Comparison of ENCODE assay signal across 8 mouse cellular contexts in the genomic region with DNA sequence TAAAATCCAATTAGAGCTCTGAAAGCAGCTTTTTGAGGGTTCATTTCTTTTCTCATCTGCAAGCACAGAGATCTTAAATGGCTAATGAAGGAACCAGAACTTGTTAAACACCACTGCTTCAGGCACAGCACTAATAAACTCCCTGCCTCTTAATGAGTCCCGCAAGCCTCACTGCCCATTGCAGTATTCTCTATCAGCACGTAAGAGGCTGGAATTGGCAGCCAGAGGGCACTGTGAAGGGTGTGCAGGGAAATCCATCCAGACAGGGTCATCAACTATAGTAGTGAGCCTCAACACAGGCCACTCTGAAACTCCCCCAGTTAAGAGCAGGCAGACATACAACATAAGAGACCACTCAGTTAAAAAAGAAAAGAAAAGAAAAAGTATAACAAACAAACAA. TPM values are rescaled to one million over a fixed set of nuclear protein-coding genes. Genes with fewer than 3 reads are reported as not detected.
DNase-seq lines count a peak whose midpoint lies in the region; ATAC-seq and TF ChIP-seq lines count a peak whose summit lies in the region.

No protein-coding gene starts in this region.

- H3K36me3 ChIP-seq in kidney, adult 2 months (ENCODE audit: control insufficient read depth, insufficient read depth, low read length): no peaks in the 10 kb centered on the region
- no peaks in the 10 kb centered on the region for H3K36me3 ChIP-seq in kidney, embryonic 14.5 days (ENCODE audit: control insufficient read depth, insufficient read depth, low read length)
- no peaks in the 10 kb centered on the region for H3K36me3 ChIP-seq in hindbrain, embryonic 12.5 days

- peaks cover 22% of the 10 kb centered on the region; the same call in 1 of the 2 replicates for H3K4me1 ChIP-seq in kidney, adult 2 months (ENCODE audit: control insufficient read depth, insufficient read depth, low read length)
- H3K4me1 ChIP-seq in kidney, embryonic 14.5 days (ENCODE audit: control insufficient read depth, insufficient read depth, low read length): peaks cover 10% of the 10 kb centered on the region
- peaks cover 22% of the 10 kb centered on the region for H3K4me1 ChIP-seq in hindbrain, embryonic 12.5 days

- TF ChIP-seq POLR2A in kidney, adult 2 months (IDR thresholded peaks at IDR 0.05; ENCODE audit: low read depth, low read length): no peak
- TF ChIP-seq POLR2A in brain, embryonic 14.5 days (IDR thresholded peaks at IDR 0.05; ENCODE audit: borderline replicate concordance, extremely low read depth, insufficient read depth, insufficient read length, poor library complexity, severe bottlenecking): no peak

- no peak overlapping the region for H3K4me2 ChIP-seq in kidney, embryonic 14.5 days (replicated peaks; ENCODE audit: low read depth, low read length)
- H3K4me2 ChIP-seq in hindbrain, embryonic 12.5 days (replicated peaks): peak overlapping the region; percentile 22; the same call in 1 of the 2 replicates

- peak; percentile 61 for DNase-seq in kidney, adult 2 months
- peak; percentile 84 for DNase-seq in brain, embryonic 14.5 days (ENCODE audit: low read depth)
- peak; percentile 69 for DNase-seq in lung, postnatal 36 days
- no peak for DNase-seq in B cell, adult 2 months
- DNase-seq in left cerebral cortex, adult 9 months (ENCODE audit: low spot score in 2 of 2): no peak
- no peak for DNase-seq in right cerebral cortex, postnatal 10 days (ENCODE audit: low spot score in 2 of 2)

- no peak overlapping the region for H3K9ac ChIP-seq in kidney, embryonic 14.5 days (ENCODE audit: low read depth, low read length)
- H3K9ac ChIP-seq in hindbrain, embryonic 12.5 days: no peak overlapping the region

- no peaks in the 10 kb centered on the region for H3K27me3 ChIP-seq in kidney, adult 2 months (replicated peaks; ENCODE audit: control insufficient read depth, insufficient read depth, low read length)
- no peaks in the 10 kb centered on the region for H3K27me3 ChIP-seq in kidney, embryonic 14.5 days (ENCODE audit: control insufficient read depth, insufficient read depth, low read length)
- peaks cover 9% of the 10 kb centered on the region; the same call in 1 of the 2 replicates for H3K27me3 ChIP-seq in hindbrain, embryonic 12.5 days

- no peak overlapping the region for H3K27ac ChIP-seq in kidney, adult 2 months (ENCODE audit: insufficient read depth, low read depth, low read length)
- no peak overlapping the region for H3K27ac ChIP-seq in kidney, embryonic 14.5 days (ENCODE audit: low read depth, low read length)
- no peak overlapping the region for H3K27ac ChIP-seq in hindbrain, embryonic 12.5 days

- TF ChIP-seq CTCF in kidney, adult 2 months (conservative IDR thresholded peaks at IDR 0.05; ENCODE audit: insufficient read depth, insufficient read length, low read depth, low read length): peak; percentile 64
- peak; percentile 40; the same call in 1 of the 2 replicates for TF ChIP-seq CTCF in brain, embryonic 14.5 days (IDR thresholded peaks at IDR 0.05; ENCODE audit: borderline replicate concordance, extremely low read depth, insufficient read depth, insufficient read length)

- no peak for ATAC-seq in kidney, embryonic 14.5 days (ENCODE audit: low FRiP score, low TSS enrichment)
- no peak for ATAC-seq in hindbrain, embryonic 12.5 days (ENCODE audit: low FRiP score)

- no peak overlapping the region for H3K4me3 ChIP-seq in kidney, adult 2 months (ENCODE audit: insufficient read depth, low read depth, low read length)
- H3K4me3 ChIP-seq in kidney, embryonic 14.5 days (ENCODE audit: low read length): no peak overlapping the region
- H3K4me3 ChIP-seq in hindbrain, embryonic 12.5 days: no peak overlapping the region

- 22% methylated on average over 2 of the region's 2 CpGs for WGBS in kidney, adult 2 months
- 18% methylated on average over 2 of the region's 2 CpGs for WGBS in kidney, embryonic 14.5 days
- WGBS in hindbrain, embryonic 12.5 days: 19% methylated on average over 2 of the region's 2 CpGs

- H3K9me3 ChIP-seq in kidney, embryonic 14.5 days (ENCODE audit: control insufficient read depth, low read length): no peaks in the 10 kb centered on the region
- no peaks in the 10 kb centered on the region for H3K9me3 ChIP-seq in hindbrain, embryonic 12.5 days (replicated peaks)

RNA-seq across cellular contexts. Expression of a gene that starts 1.7 kb away (rescaled TPM):
- polyA plus RNA-seq in kidney, adult 2 months (2012; rRNA removed): 16.8 and 18.3 TPM in 2 replicates
- 15.5 and 19.3 TPM in 2 replicates for polyA plus RNA-seq in kidney, embryonic 14.5 days (2014; fragmentation: Nextera tagmentation; extraction: Ambion mirVana)
- 15.0 and 16.1 TPM in 2 replicates for polyA plus RNA-seq in brain, embryonic 14.5 days (2012; rRNA removed)
- polyA plus RNA-seq in hindbrain, embryonic 12.5 days (2016; fragmentation: Nextera tagmentation; extraction: Ambion mirVana): 18.8 and 18.9 TPM in 2 replicates

RNA-seq across cellular contexts. Expression of a gene that starts 34.5 kb away (rescaled TPM):
- 34.2 and 37.5 TPM in 2 replicates for polyA plus RNA-seq in kidney, adult 2 months (2012; rRNA removed)
- polyA plus RNA-seq in kidney, embryonic 14.5 days (2014; fragmentation: Nextera tagmentation; extraction: Ambion mirVana): 28.3 and 29.1 TPM in 2 replicates
- polyA plus RNA-seq in brain, embryonic 14.5 days (2012; rRNA removed): 67.6 and 74.0 TPM in 2 replicates
- 39.6 and 39.7 TPM in 2 replicates for polyA plus RNA-seq in hindbrain, embryonic 12.5 days (2016; fragmentation: Nextera tagmentation; extraction: Ambion mirVana)

Comparison
In these comparisons a context has a peak if more than half of its experiments do, and no peak if none do; other contexts are left out.
1. DNase-seq: peak in kidney, adult 2 months (single experiment), brain, embryonic 14.5 days (single experiment) and lung, postnatal 36 days (single experiment); none in B cell, adult 2 months (0 of 2), left cerebral cortex, adult 9 months (0 of 2) and right cerebral cortex, postnatal 10 days (0 of 2).